Mouse (Mus musculus) layer of hippocampus, postnatal 36 days (tissue): ENCODE results near the gene Gm21953. TPM values are rescaled to one million over a fixed set of nuclear protein-coding genes. Genes with fewer than 3 reads are reported as not detected.
"Not testable (repeated sequence)": the region's sequence is repeated elsewhere in the genome, so short reads cannot be mapped to it uniquely, and the experiment has no call there.

Experiments
- DNase-seq, 2 experiments: peaks; one replicate each; pipeline ENCODE4 v3.0.0; 2022
- total RNA-seq, 2 experiments: library from RNA; stranded (reverse); gene quantifications; 2 replicates each; pipeline ENCODE4 v1.2.3; 2021

Gene Gm21953
- not detected for total RNA-seq

GRCm38 (mm10) chr4:42293967-42294366 is at the start of gene Gm21953:
Gene Gm21953, plus strand, starts transcription at chr4:42294267.
- not testable (repeated sequence) for DNase-seq

- not testable (repeated sequence) for DNase-seq
These were observed 38.6 kb upstream of the Gm21953 start, which contains the start of gene Ccl21b for GRCm38 (mm10) chr4:42255467-42255866. Gene Ccl21b, plus strand, starts transcription at chr4:42255767.

DNA sequence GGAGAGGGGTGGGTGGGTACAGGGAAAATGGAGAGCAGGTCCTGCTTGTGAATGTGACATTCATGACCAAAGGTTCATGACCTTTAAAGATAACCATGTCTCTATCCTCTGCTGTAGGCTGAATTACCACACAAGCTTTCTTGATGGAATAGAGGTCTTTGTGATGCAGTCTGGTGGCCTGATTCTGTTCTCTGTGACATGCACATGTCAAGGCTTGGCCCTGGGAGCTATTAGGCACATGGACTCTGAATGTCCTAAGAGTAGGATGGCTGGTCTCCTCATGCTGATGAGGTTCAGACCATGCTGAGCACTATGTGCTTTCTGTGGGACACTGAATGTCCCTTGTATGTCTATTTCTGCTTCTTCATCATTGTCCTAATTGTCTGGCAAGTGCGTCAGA is 24.0 kb downstream of the Gm21953 start, which contains the start of gene Fam205a3:
Fam205a3 (plus strand) TSS at position 301 of the 400 bp plus-strand sequence.
- DNase-seq: not testable (repeated sequence)

Other genes starting within 250 kb of the Gm21953 start
- gene Gm3893, start 203.1 kb upstream of the Gm21953 start, total RNA-seq: not detected
- gene Gm13304, start 179.4 kb upstream of the Gm21953 start, total RNA-seq: 10 to 100 TPM; 13.5 to 15.8 TPM
- gene Gm13306, start 140.8 kb upstream of the Gm21953 start, total RNA-seq: 10 to 100 TPM in 1 of 2 experiments, 1 to 10 TPM in 1; 7.6 to 10.8 TPM
- gene Gm13305, start 125.7 kb upstream of the Gm21953 start, total RNA-seq: 1 to 10 TPM; 2.1 to 5.0 TPM
- gene Gm10600, start 53.6 kb upstream of the Gm21953 start, total RNA-seq: 1 to 10 TPM; 7.2 to 8.1 TPM
- not detected for gene Ccl21b, start 38.5 kb upstream of the Gm21953 start, total RNA-seq
- under 1 TPM; 0.15 to 0.65 TPM for gene Fam205a3, start 24.1 kb downstream of the Gm21953 start, total RNA-seq
- gene Gm21586, start 145.1 kb downstream of the Gm21953 start, total RNA-seq: not detected
- gene Gm2163, start 172.5 kb downstream of the Gm21953 start, total RNA-seq: 1 to 10 TPM; 1.5 to 3.0 TPM
- gene Fam205a2, start 233.9 kb downstream of the Gm21953 start, total RNA-seq: under 1 TPM; 0.15 to 0.65 TPM